Mouse (Mus musculus) spleen, embryonic (tissue): Measurements from ENCODE around the gene Iqgap1.

Experiments
- CTCF ChIA-PET: fragments of 350-600 bp; sonication (Branson Sonifier 250); formaldehyde crosslinking; loops from one replicate; lab custom pipeline; 2022; lab: Charles Lee

The Iqgap1 gene

DNA sequence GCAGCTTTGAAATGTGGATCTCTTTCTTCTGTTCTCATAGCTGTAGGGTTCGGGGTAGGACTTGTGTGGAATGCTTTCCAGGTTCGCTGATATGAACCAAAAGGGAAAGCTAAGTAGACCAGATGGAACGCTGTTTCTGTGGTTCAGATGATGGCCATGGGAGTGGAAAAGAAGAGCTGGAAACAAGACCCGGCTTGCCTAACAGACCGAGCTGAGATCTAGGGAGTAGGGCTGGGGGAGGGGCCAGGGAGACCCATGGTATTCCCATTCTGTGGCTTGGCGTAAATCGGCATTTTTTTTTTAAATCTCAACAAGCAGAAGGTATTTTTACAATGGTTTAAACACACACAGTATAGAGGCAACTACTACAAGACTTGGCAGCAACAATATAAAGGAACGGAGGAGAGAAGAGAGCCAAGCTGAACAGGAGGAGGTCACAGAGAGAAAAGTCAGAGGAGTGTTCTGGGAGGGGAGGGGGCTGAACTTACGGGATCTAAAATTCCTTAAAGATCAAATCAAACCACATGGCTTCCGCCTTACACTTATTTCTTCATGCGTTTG lies at the start of gene Iqgap1:
Gene Iqgap1 (minus strand): TSS at position 132 of the 561 bp plus-strand sequence.
- CTCF ChIA-PET = no interaction called here

DNA sequence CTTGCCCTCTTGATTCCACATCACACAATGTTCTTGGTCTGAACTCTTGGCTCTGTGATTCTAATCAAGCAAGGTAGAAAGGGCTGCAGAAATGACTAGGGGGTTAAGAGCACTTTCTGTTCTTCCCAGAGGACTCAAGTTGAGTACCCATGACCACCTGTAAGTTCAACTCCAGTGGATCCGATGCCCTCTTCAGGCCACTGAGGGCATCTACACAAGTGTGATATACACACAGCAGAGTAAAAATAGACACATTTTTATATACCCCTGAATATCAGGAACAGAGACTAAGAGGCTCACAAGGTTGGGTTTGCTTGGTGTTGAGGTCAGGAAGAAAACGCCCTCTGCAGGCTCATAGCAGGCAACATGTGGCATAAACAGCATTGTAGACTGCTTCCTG lies 47.9 kb upstream of the Iqgap1 start:
- CTCF ChIA-PET = no interaction called here

DNA sequence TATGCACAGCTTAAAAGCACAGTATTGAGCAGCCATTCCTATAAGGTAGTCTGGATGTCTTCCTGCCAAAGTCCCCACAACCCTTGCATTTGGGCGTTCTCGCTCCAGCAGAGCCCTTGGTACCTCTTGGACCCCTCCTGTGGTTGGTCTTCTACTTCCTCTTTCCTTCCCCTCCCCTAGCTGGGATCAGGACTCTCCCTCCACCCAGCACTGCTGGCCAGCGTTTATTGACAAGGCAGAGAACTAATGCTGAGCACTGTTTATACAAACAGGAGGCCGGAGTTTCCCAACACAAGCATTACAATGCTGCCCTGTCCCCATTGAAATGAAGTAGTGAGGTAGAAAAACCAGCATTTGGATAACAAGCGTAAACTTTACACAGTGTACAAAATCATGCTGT lies 47.3 kb upstream of the Iqgap1 start:
- CTCF ChIA-PET = no interaction called here

DNA sequence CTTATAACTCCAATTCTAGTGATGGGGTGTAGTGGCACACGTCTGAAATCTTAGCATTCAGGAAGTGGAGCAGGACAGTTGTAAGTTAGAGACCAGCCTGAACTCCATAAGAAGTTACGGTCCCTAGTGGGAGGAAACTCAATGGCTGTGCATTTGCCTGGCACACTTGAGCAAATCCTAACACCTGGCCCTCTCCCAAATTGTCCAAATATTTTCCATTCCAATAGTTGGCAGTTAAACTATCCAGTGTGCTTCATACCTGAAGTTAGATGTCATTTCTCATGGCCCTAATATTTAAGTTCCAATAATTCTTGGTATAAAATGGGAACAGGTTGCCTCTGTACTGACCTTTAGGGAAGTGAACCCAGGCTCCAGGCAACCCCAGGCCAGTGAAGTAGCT lies 42.9 kb upstream of the Iqgap1 start:
- CTCF ChIA-PET = no interaction called here

DNA sequence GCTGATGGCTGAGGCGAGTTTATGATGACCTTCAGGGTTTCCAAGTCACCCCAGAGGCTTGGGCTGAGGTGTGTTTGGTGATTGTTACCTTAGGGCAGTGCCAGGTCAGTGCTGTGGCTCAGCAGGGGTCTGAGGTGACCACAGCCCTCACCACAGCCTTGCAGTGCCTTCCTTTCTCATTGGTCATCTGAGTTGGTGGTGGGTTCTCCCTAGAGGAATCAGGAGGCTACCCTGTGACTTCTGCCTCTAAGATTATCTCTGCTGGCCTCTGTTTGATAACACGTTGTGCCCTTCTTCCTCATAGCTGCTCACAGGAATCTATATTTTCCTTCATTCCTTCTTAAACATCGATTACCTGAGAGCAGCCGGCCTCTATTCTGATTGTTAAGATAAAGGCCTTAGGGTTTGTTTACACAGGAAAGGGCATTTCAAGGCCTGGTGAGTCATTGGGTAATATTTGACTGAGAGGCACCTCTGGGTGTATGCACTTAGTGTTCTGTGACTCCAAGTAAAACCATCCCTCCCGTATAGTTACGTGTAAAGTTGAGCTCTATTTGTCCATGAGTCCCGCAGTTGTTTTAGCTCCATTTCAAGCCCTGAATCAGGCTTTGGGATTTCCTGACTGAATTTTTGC lies 40.9 kb upstream of the Iqgap1 start:
- CTCF ChIA-PET = no interaction called here

DNA sequence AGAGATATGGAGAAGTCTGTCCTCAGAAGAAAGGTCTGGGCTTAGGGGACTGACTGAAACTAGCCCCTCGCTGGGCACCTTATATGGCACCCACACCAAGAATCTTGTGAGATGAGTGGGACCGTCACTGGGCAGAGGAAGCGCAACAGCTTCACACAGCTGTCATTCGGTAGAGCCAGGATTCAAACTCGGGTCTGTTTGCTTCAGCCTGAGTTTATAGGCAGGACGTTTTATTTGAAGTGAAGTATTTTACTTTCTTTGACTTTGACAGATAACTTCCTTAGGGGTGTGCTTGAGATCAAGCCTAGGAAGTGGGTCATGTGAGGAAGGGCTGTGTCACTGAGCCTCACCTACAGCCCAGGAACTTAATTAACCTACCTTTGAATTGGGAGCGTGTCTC lies 39.7 kb upstream of the Iqgap1 start:
- CTCF ChIA-PET = no interaction called here

DNA sequence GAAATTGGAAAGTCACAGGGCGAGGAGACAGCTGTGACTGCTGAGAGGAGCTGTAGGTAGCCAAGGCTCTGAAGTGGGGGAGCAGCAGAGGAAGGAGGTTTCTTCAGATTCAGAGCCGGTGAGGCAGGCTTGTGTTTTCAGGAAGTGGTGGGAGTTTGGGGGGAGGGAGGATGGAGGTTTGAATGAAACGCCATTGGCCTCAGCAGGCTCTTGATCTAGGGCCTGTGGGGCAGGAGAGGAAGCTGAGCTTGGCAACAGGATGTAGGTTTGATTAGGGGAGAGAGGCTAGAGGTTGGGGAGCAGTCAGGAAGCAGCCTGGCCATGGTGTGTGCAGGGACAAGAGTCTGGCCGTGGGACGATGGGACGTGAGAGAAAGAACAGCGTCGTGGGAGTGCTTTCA lies 39.1 kb upstream of the Iqgap1 start:
- CTCF ChIA-PET = no interaction called here

DNA sequence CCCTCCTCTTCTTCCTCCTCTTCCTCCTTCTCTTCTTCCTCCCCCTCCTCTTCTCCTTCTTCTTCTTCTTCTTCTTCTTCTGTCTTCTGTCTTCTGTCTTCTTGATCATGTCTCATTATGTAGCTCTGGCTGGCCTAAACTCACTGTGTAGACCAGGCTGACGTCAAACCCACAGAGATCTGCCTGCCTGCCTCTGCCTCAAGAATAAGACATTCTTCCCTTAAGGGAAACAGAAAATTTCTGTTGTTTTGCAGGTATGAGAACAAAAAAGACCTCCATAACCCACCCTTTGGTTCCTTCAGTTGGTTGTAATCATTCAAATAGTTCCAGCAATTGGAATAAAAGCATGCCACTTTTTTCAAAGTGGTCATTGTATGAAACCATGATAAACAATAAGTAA lies 38.4 kb upstream of the Iqgap1 start:
- CTCF ChIA-PET = interaction anchor here (0.6 to 0.7 kb wide), 2 partner anchors 11 to 94 kb away, joined by 3 to 8 read pairs; no protein-coding TSS in a partner anchor

DNA sequence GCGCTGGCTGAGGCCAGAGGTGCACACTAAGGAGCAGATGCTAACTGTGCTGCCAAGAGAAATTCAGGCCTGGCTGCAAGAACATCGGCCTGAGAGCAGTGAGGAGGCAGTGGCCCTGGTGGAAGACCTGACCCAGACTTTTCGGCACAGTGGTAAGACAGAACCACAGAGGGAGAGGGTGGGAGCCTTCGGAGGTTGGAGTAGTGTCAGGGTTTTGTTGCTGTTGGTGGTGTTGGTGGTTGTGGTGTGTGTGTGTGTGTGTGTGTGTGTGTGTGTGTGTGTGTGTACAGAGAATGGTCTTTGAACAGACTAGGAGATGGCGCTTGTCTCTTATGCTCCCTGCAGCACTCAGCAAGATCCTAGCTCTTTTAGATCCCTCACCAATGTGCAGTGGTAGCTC lies 37.7 kb upstream of the Iqgap1 start:
- CTCF ChIA-PET = interaction anchor here (0.7 kb wide), 1 partner anchor 10 kb away, joined by 8 read pairs; no protein-coding TSS in a partner anchor

DNA sequence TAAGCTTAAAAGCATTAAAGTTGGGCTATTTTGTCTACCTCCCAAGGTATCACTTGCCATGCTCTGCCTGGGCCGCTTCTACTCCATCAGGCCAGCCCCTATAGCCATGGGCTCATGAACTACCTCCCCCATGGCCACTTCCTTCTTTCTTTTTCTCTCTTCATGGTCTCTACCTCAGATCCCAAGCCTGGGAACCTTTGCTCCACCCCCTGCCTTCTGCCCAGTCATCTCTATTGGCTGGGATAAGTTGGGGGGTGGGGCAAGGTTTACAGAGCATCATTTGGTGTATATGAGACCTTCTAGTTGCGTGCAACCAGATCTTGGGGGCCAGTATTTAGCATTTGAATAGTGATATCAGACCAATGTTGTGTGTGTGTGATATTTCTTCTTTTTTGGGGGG lies 36.7 kb upstream of the Iqgap1 start:
- CTCF ChIA-PET = no interaction called here

DNA sequence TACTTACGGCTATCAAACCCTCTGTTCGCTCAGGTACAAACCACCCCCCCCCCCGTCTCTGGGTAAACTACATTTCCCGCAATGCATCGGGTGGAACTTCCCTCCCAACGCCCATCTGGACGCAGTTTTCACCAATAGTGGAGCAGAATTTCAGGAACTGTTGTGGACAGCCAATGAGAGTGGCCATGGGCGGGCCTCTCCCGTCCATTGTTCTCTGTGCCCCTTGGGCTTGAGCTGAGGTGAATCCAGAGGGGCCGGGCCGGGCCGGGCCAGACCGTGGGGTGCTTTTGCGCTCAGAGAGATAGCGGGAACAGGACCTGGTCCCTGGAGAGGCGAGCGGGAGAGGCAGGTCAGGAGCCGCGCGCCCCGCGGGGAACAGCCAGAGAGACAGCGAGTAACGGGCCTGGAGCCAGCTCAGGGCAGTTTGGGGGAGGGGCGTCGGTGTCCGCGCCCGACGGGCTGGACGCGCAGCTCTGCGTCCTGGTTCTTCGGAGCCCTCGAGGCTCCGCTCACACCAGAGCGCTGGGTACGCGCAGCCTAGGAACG lies 35.0 kb upstream of the Iqgap1 start, which contains the start of gene Zscan2:
Gene Zscan2 (plus strand): TSS at position 192 of the 546 bp plus-strand sequence.
- CTCF ChIA-PET = interaction anchor here (0.5 to 0.8 kb wide), 4 partner anchors 14 to 165 kb away, joined by 3 to 7 read pairs (median 4); no protein-coding TSS in a partner anchor

DNA sequence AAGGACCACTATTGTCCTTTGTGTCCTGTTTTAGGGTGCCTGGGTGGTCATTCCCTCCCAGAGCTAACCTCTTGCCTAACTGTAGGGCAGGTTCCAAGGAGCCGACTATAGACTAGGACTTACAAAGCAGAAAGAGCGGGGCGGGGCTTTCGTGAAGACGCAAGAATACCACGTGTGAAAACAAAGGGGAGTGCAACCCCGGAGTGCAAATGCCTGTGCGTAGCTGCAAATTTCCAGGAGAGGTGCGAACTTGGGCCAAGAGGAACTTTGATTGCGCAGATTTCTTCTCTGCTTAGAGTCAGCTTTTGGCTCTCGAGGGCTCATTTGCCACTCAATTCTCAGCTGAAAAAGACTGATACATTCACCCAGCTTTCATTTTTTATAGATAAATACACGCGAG lies 34.5 kb upstream of the Iqgap1 start:
- CTCF ChIA-PET = interaction anchor here (0.6 to 0.8 kb wide), 3 partner anchors 27 to 165 kb away, joined by 3 to 7 read pairs (median 3); no protein-coding TSS in a partner anchor

DNA sequence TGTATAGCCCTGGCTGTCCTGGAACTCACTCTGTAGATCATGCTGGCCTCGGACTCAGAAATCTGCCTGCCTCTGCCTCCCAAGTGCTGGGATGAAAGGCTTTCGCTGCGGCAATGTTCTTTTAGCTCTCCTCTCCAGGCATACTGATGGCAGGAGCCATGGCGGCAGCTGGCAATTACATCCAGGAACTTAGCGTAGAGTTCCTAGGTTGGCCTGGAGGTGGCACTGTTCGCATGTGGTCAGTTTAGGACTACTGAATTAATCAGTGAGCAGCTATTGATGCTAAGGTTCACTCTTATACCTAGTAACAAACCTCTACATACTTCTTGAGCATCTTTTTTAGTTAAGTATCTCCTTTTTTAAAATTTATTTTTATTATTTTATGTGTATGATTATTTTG lies 31.4 kb upstream of the Iqgap1 start:
- CTCF ChIA-PET = interaction anchor here (0.7 to 1.0 kb wide), 2 partner anchors 175 to 203 kb away, joined by 3 to 4 read pairs; no protein-coding TSS in a partner anchor

DNA sequence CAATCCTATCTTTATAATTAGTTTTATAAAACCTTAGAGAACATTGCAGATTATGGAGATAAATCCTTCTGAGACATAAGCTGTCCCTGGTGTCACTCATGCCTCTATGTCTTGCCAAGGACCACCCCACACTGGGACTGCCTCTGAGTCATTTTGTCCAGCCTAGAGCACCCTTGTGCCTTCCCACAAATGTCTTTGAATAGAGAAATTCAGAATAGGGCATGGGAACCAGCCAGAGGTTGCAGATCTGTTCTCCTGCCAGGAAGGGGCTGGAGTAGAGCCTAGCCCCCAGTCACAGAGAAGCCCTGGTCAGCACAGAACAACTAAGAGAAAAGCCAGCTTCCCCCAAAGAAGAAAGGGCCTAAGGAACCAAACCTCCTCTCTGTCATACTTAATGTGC lies 29.5 kb upstream of the Iqgap1 start:
- CTCF ChIA-PET = interaction anchor here (0.6 to 0.7 kb wide), 2 partner anchors 55 to 132 kb away, joined by 5 to 6 read pairs; no protein-coding TSS in a partner anchor

DNA sequence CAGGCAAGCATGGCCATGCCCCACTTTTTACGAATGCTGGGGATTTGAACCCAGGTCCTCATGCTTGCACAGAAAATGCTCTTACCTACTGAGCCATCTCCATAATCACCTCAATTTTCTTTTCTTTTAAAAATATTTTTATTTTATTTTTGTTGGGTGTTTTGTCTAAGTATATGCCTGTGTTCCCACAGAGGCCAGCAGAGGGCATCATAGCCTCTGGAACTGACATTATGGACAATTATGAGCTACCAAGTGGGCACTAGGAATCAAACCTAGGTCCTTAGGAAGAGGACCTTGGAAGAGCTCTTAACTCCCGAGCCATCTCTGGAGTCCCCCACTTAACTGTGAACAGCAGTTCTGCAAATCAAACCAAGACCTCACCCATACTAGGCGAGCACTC lies 27.4 kb upstream of the Iqgap1 start:
- CTCF ChIA-PET = interaction anchor here (0.6 kb wide), 1 partner anchor 11 kb away, joined by 8 read pairs; no protein-coding TSS in a partner anchor

DNA sequence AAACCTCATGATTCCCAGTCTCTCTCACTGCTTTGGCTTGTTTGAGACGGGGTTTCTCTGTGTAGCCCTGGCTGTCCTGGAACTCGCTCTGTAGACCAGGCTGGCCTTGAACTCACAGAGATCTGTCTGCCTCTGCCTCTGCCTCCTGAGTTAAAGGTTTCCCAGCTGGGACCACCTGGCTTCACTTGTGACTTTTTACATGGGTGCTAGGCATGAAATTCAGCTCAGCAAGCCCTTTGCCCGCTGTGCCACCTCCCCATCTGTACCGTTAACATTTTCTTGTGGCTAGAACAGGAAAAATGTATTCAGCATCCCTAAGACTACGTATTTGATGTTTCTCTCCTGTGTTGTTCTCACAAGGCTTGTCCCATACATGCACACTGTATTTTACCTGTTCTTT lies 24.7 kb upstream of the Iqgap1 start:
- CTCF ChIA-PET = interaction anchor here (0.7 to 1.0 kb wide), 2 partner anchors 120 to 132 kb away, joined by 4 to 5 read pairs; no protein-coding TSS in a partner anchor

DNA sequence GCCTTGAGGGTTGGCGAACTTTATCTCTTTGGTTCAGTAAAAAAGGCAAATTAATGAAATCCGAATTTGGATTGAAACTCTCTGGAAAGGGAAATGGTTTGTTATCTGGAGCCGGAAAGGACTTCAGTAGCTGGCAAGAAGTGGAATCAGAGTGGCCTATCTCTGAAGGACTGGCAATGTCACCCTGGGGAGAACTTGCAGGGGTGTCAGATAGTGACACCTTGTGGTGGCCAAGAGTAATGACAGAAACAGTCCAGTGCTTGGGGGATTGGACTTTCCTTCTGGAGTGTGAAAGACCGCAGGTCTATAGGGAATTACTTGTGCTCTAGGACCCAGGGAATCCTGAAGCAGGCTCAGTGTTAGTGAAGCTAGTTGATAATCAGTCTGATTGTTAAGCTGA lies 23.9 kb upstream of the Iqgap1 start:
- CTCF ChIA-PET = interaction anchor here (0.5 to 1.0 kb wide), 4 partner anchors 51 to 755 kb away, joined by 3 to 4 read pairs (median 3); no protein-coding TSS in a partner anchor

DNA sequence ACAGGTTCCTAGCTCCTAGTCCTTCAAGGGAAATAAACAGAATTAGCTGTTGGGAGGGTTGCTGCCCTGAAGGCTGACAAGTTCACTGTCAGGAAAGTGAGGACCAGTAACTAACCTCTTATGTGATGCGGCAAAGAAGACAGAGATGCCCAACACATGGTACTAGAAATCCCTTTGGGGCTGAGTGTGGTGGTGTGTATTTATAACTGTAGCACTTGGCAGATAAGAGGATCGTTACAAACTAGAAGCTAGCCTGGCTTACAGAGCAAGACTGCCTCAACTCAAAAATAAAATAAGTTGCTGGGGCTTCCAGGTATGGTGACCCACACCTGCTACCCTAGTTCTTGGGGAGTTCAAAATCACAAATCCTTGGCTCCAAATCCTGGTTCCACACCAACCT lies 23.5 kb upstream of the Iqgap1 start:
- CTCF ChIA-PET = interaction anchor here (0.5 to 1.0 kb wide), 5 partner anchors 39 to 755 kb away, joined by 3 to 4 read pairs (median 3); no protein-coding TSS in a partner anchor

DNA sequence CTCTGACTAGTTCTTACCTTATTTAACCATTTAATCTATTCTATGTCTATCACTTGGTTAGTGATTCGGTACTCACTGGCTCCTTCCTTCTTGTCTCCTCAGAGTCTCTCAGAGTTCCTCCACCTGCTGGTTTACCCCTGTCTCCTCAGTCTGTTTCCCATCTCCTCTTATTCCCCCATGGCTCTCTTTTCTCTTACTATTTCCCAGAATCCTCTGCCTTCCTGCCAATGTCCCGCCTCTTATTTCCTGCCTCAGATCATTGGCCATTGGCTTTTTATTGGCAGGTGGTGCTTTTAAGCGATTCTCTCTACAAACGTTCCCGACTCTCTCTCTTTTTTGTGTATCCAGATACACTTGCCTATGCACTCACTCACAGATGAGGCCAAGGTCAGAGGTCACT lies 20.9 kb upstream of the Iqgap1 start:
- CTCF ChIA-PET = no interaction called here

DNA sequence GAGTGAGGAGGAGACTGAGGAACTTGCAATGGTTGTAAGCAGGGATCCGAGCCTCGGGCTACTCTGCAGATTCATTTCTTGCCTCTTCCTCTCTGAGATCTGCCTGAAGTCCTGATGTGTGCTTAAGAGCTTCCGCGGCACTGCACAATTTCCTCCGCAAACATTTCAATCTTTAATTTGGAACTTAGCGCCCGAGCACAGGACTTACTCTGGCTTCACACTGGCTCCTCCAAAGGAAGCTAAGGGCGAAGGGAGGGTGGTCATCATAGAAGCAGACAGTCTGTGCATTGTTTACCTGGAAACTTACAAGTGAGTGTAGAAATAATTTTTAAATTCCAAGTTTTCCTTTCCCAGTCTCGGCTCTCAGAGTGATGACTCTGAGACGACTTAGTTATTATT lies 20.5 kb upstream of the Iqgap1 start:
- CTCF ChIA-PET = no interaction called here

DNA sequence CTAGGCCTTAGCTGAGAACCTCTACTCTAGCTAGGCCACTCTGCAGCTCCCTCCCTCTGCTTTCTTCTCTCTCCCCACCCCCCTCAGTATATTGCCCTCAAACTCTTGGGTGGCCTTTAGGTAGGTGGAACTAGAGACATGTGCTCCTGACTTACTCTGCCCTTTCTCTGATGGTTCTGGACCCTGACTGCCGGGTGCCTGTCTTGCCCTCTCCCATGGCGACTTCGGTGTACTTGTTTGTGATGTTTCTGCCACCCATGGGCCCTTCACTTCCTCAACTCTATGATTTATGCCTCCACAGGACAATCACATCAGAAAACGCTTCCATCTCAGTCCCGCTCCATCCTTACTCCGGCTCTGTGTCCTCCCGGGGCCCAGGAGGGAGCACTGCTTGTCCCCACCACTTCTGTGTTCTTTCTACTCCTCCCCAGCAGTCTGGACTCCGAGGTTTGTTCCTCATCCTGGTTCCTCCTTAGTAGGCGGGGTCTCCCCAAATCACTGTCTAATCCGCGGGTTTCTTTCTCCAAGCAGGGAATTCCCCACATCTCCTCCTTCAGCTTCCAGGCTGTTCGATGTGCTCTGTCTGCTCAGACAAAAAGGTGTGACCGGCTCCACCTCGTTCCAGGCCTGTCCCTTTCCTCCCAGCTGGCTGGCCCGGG lies 20.0 kb upstream of the Iqgap1 start:
- CTCF ChIA-PET = interaction anchor here (0.6 kb wide), 1 partner anchor 64 kb away, joined by 4 read pairs; no protein-coding TSS in a partner anchor

DNA sequence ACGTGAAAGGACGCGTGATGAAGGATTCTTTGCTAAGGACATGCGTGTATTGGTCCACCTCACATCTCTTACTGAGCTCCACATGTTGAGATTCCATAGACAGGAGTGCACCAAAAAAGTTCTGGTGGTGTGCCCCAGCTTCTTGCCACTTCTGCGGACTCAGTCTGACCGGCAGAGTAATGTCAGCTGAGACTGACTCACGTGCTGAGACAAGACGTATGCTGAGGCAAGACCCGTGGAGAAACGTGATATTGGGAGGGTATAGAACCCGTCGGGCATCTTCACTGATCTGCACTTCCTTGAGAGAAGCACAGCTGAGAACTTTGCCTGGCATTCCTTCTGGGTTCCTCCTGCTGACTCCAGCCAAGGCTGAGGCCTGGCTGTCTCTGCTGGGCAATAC lies 18.9 kb upstream of the Iqgap1 start:
- CTCF ChIA-PET = interaction anchor here (0.5 kb wide), 1 partner anchor 29 kb away, joined by 3 read pairs; no protein-coding TSS in a partner anchor
